ENCODE assay signal across 17 mouse cellular contexts in genomic region chr5:65994643-65995042, GRCm38 (mm10). TPM values are rescaled to one million over a fixed set of nuclear protein-coding genes. Genes with fewer than 3 reads are reported as not detected.
DNase-seq lines count a peak whose midpoint lies in the region; ATAC-seq lines count a peak whose summit lies in the region.
"Had no signal": no experiment of that assay in that cellular context is flagged by ENCODE, and none has a peak within 500 bp of the region (broad histone marks: within the 10 kb centered on the region; RNA-seq: fewer than 3 reads in every experiment).

No protein-coding gene starts in this region.

- no peak overlapping the region for H3K4me3 ChIP-seq in kidney, embryonic 15.5 days (replicated peaks)
- H3K4me3 ChIP-seq: forebrain, embryonic 12.5 days; heart, embryonic 15.5 days; hindbrain, embryonic 12.5 days had no signal

- H3K9me3 ChIP-seq in kidney, embryonic 15.5 days (replicated peaks) = no peaks in the 10 kb centered on the region
- H3K9me3 ChIP-seq: forebrain, embryonic 12.5 days; heart, embryonic 15.5 days; hindbrain, embryonic 12.5 days had no signal

- no peak overlapping the region for H3K9ac ChIP-seq in kidney, embryonic 15.5 days
- H3K9ac ChIP-seq: forebrain, embryonic 12.5 days; heart, embryonic 15.5 days; hindbrain, embryonic 12.5 days had no signal

- peak overlapping the region; percentile 24; the same call in 1 of the 2 replicates for H3K27ac ChIP-seq in kidney, embryonic 15.5 days
- H3K27ac ChIP-seq: forebrain, embryonic 12.5 days; heart, embryonic 15.5 days; hindbrain, embryonic 12.5 days; macrophage had no signal

- no peaks in the 10 kb centered on the region for H3K36me3 ChIP-seq in kidney, embryonic 15.5 days
- H3K36me3 ChIP-seq: forebrain, embryonic 12.5 days; heart, embryonic 15.5 days; hindbrain, embryonic 12.5 days had no signal

- 60% methylated on average over 6 of the region's 6 CpGs for WGBS in kidney, embryonic 15.5 days

- intact Hi-C loops in left cerebral cortex, postnatal 14 days (cut with DNase I) = no loop called here

- peaks cover 8% of the 10 kb centered on the region for H3K4me1 ChIP-seq in kidney, embryonic 15.5 days
- H3K4me1 ChIP-seq: forebrain, embryonic 12.5 days; hindbrain, embryonic 12.5 days had no signal

- no peaks in the 10 kb centered on the region for H3K27me3 ChIP-seq in kidney, embryonic 15.5 days
- H3K27me3 ChIP-seq: forebrain, embryonic 12.5 days; heart, embryonic 15.5 days; hindbrain, embryonic 12.5 days had no signal

- DNase-seq in cerebellum, postnatal 36 days = no peak
- peak; percentile 59 for DNase-seq in 3T3-L1 (ENCODE audit: low read depth, low spot score)
- DNase-seq in adrenal gland, adult 8-10 months = peak; percentile 49
- DNase-seq in right cerebral cortex, postnatal 4 days = no peak
- DNase-seq in testis, postnatal 10 days (ENCODE audit: low spot score) = no peak
- DNase-seq in left cerebral cortex, postnatal 14 days (ENCODE audit: low spot score in 2 of 2) = no peak
- DNase-seq: cerebellum, adult 8-10 months; midbrain, embryonic 14.5 days had no signal

- H3K4me2 ChIP-seq in kidney, embryonic 15.5 days = no peak overlapping the region
- H3K4me2 ChIP-seq: forebrain, embryonic 12.5 days; heart, embryonic 15.5 days; hindbrain, embryonic 12.5 days had no signal

- 0 out of 2 replicates have a peak, but pooled peaks have one; percentile 26 for ATAC-seq in cerebellum, adult (ENCODE audit: insufficient number of reproducible peaks, low FRiP score, low TSS enrichment)
- no peak for ATAC-seq in kidney, embryonic 15.5 days (replicated peaks; ENCODE audit: low FRiP score)
- ATAC-seq: intestine, embryonic 16.5 days had no signal

RNA-seq across cellular contexts. Expression of gene 9130230L23Rik, which starts 9.4 kb away (rescaled TPM):
- total RNA-seq in adrenal gland, adult 8-10 months (2022) = 1 to 10 TPM in 1 of 4 experiments, under 1 TPM in 3; 0.28 to 2.3 (median 0.54) TPM
- polyA plus RNA-seq in kidney, embryonic 15.5 days (2015; fragmentation: Nextera tagmentation; extraction: Ambion mirVana) = 0.42 and 0.65 TPM in 2 replicates
- total RNA-seq in left cerebral cortex, postnatal 14 days (2021) = not detected
- polyA plus RNA-seq: hindbrain, embryonic 12.5 days; limb, embryonic 14.5 days; macrophage; midbrain, embryonic 14.5 days had no signal

RNA-seq across cellular contexts. Expression of gene Chrna9, which starts 59.9 kb away (rescaled TPM):
- not detected for total RNA-seq in adrenal gland, adult 8-10 months (2022)
- 0.28 and 0.55 TPM in 2 replicates for polyA plus RNA-seq in kidney, embryonic 15.5 days (2015; fragmentation: Nextera tagmentation; extraction: Ambion mirVana)
- not detected for total RNA-seq in left cerebral cortex, postnatal 14 days (2021)
- polyA plus RNA-seq: brain, embryonic 14.5 days; forebrain, embryonic 12.5 days; intestine, embryonic 16.5 days; macrophage; midbrain, embryonic 14.5 days had no signal

Comparison
In these comparisons a context has a peak if more than half of its experiments do, and no peak if none do; other contexts are left out.
1. DNase-seq: peak in 3T3-L1 (single experiment) and adrenal gland, adult 8-10 months (single experiment); none in cerebellum, postnatal 36 days (0 of 2), right cerebral cortex, postnatal 4 days (single experiment), testis, postnatal 10 days (single experiment) and left cerebral cortex, postnatal 14 days (0 of 2).